Mouse (Mus musculus) hindbrain, embryonic 13.5 days (tissue): ENCODE measurements around the gene Pon1. TPM values are rescaled to one million over a fixed set of nuclear protein-coding genes. Genes with fewer than 3 reads are reported as not detected.

Experiments
- polyA plus RNA-seq: library from polyadenylated mRNA; unstranded; fragments of >200 nt; fragmentation: Nextera tagmentation; extraction: Ambion mirVana; gene quantifications from 2 replicates; pipeline ENCODE4 v1.2.1, GENCODE M21; 2015

The Pon1 gene
- polyA plus RNA-seq, 1 experiment from 2014 or later, result 0.17 TPM

Other genes with a start within 250 kb of the Pon1 start
- gene Pon3, start 62.3 kb upstream of the Pon1 start, polyA plus RNA-seq, result 6.3 and 7.2 TPM in 2 replicates
- gene Pon2, start 104.5 kb upstream of the Pon1 start, polyA plus RNA-seq, result 33.2 and 33.6 TPM in 2 replicates
- gene Asb4, start 189.4 kb upstream of the Pon1 start, polyA plus RNA-seq, result 14.8 and 17.2 TPM in 2 replicates